Mouse (Mus musculus): ENCODE measurements at regions not wholly inside any gene's neighbourhood (a gene's known extent, or its start where the extent isn't known, plus 50 kb on each side); places are given as distances from the start of the nearest gene placed in this dataset.
A peak's percentile ranks its signal among the peaks of the same experiment; 100 is the strongest.

- DNase-seq = no peak
- intact Hi-C loops (cut with DNase I) = no loop called here
Observed at GRCm38 (mm10) chr10:113034356-113034755, 105.6 kb upstream of the Atxn7l3b start.

GRCm38 (mm10) chr10:113032870-113033269, 104.1 kb upstream of the Atxn7l3b start:
- DNase-seq = no peak

GRCm38 (mm10) chr10:113027300-113027699, 98.5 kb upstream of the Atxn7l3b start:
- intact Hi-C loops (cut with DNase I) = no loop called here
- peak; percentile 5 to 42 for DNase-seq

More at GRCm38 (mm10) chr10:113032870-113033269, 104.1 kb upstream of the Atxn7l3b start:
- intact Hi-C loops (cut with DNase I) = no loop called here

GRCm38 (mm10) chr10:113024633-113025032, 95.8 kb upstream of the Atxn7l3b start:
- intact Hi-C loops (cut with DNase I) = no loop called here
- no peak for DNase-seq

GRCm38 (mm10) chr10:113009124-113009523, 80.3 kb upstream of the Atxn7l3b start:
- intact Hi-C loops (cut with DNase I) = no loop called here
- no peak for DNase-seq

- no peak for DNase-seq
- intact Hi-C loops (cut with DNase I) = no loop called here
Observed at GRCm38 (mm10) chr10:112990720-112991119, 61.9 kb upstream of the Atxn7l3b start.

- intact Hi-C loops (cut with DNase I) = no loop called here
- DNase-seq = no peak
Observed at GRCm38 (mm10) chr10:112982697-112983096, 53.9 kb upstream of the Atxn7l3b start.

Measured in heart, postnatal 10 days (tissue).